Mouse (Mus musculus) hindbrain, embryonic 16.5 days (tissue): ENCODE measurements at regions not wholly inside any gene's neighbourhood (a gene's known extent, or its start where the extent isn't known, plus 50 kb on each side); places are given as distances from the start of the nearest gene placed in this dataset.

Experiments
- ATAC-seq: fragments of 200-750 bp; cut with Nextera tagmentation; 2 replicates; pipeline ENCODE4 v1.8.0; 2017; ENCODE audit warnings: moderate TSS enrichment, moderate library complexity
- H3K27ac ChIP-seq: fragments of 300-500 bp; sonication (generic); 2 replicates; pipeline ENCODE4 v1.5.1; 2014; ENCODE audit warnings: low read depth, mild to moderate bottlenecking, control low read depth, low read length, moderate library complexity
- H3K27me3 ChIP-seq: fragments of 300-500 bp; sonication (generic); replicated peaks from 2 replicates; pipeline ENCODE4 v1.6.1; 2014; ENCODE audit warnings: low read length; ENCODE audit not compliant: control insufficient read depth, insufficient read depth
- H3K36me3 ChIP-seq: fragments of 300-500 bp; sonication (generic); 2 replicates; pipeline ENCODE4 v1.6.1; 2014; ENCODE audit warnings: mild to moderate bottlenecking, low read length, moderate library complexity, mixed read lengths; ENCODE audit not compliant: control insufficient read depth, insufficient read depth
- H3K4me1 ChIP-seq: fragments of 300-500 bp; sonication (generic); 2 replicates; pipeline ENCODE4 v1.6.1; 2014; ENCODE audit warnings: low read depth, low read length; ENCODE audit not compliant: control insufficient read depth, insufficient read depth
- H3K4me2 ChIP-seq: fragments of 300-500 bp; sonication (generic); 2 replicates; pipeline ENCODE4 v1.6.1; 2014; ENCODE audit warnings: mild to moderate bottlenecking, low read length, control low read depth, moderate library complexity
- H3K4me3 ChIP-seq: fragments of 300-500 bp; sonication (generic); 2 replicates; pipeline ENCODE4 v1.5.1; 2014; ENCODE audit warnings: mild to moderate bottlenecking, low read length, control low read depth, moderate library complexity
- H3K9ac ChIP-seq: fragments of 300-500 bp; sonication (generic); 2 replicates; pipeline ENCODE4 v1.6.1; 2014; ENCODE audit warnings: low read depth, mild to moderate bottlenecking, control low read depth, low read length, moderate library complexity
- H3K9me3 ChIP-seq: fragments of 300-500 bp; sonication (generic); 2 replicates; pipeline ENCODE4 v1.6.1; 2014; ENCODE audit warnings: mild to moderate bottlenecking, low read length, moderate library complexity; ENCODE audit not compliant: control insufficient read depth
- WGBS: fragments of 180-500 bp; shearing (Covaris S2); extraction: QIAGEN DNeasy Blood & Tissue Kit; methylation state at CpG from one replicate; pipeline ENCODE4 v1.1.7; 2014; 5-methylcytosine and 5-hydroxymethylcytosine counted together

GRCm38 (mm10) chr15:59734376-59734775 is 282.0 kb downstream of the 4933412E24Rik start:
- Histone ChIP-seq H3K4me2 (no peak overlapping the region), H3K27ac (no peak overlapping the region), H3K4me1 (no peaks in the 10 kb centered on the region), H3K36me3 (no peaks in the 10 kb centered on the region), H3K4me3 (no peak overlapping the region), H3K9me3 (no peaks in the 10 kb centered on the region), H3K27me3 (no peaks in the 10 kb centered on the region), H3K9ac (no peak overlapping the region)
- 56% methylated on average over 1 of the region's 1 CpGs for WGBS
- ATAC-seq: no peak

- Histone ChIP-seq H3K4me3 (no peak overlapping the region), H3K27me3 (no peaks in the 10 kb centered on the region), H3K4me1 (no peaks in the 10 kb centered on the region), H3K36me3 (no peaks in the 10 kb centered on the region), H3K27ac (no peak overlapping the region), H3K9ac (no peak overlapping the region), H3K9me3 (no peaks in the 10 kb centered on the region), H3K4me2 (no peak overlapping the region)
- WGBS: 82% methylated on average over 3 of the region's 3 CpGs
- no peak for ATAC-seq
These were observed 282.5 kb downstream of the 4933412E24Rik start for GRCm38 (mm10) chr15:59733932-59734331.

GRCm38 (mm10) chr15:59733031-59733810 is 283.2 kb downstream of the 4933412E24Rik start:
- H3K4me1 ChIP-seq: no peaks in the 10 kb centered on the region
- H3K9ac ChIP-seq: no peak overlapping the region
- H3K27ac ChIP-seq: no peak overlapping the region
- H3K4me2 ChIP-seq: no peak overlapping the region
- ATAC-seq: no peak
- no peaks in the 10 kb centered on the region for H3K36me3 ChIP-seq
- H3K27me3 ChIP-seq: no peaks in the 10 kb centered on the region
- no peaks in the 10 kb centered on the region for H3K9me3 ChIP-seq
- 77% methylated on average over 12 of the region's 12 CpGs for WGBS
- H3K4me3 ChIP-seq: no peak overlapping the region

- Histone ChIP-seq H3K27ac (no peak overlapping the region), H3K27me3 (no peaks in the 10 kb centered on the region), H3K9ac (no peak overlapping the region), H3K4me3 (no peak overlapping the region), H3K36me3 (no peaks in the 10 kb centered on the region), H3K9me3 (no peaks in the 10 kb centered on the region), H3K4me1 (no peaks in the 10 kb centered on the region), H3K4me2 (no peak overlapping the region)
- 84% methylated on average over 8 of the region's 8 CpGs for WGBS
- ATAC-seq: no peak
These were observed 285.3 kb downstream of the 4933412E24Rik start for GRCm38 (mm10) chr15:59731129-59731528.

GRCm38 (mm10) chr15:59728817-59729560 is 287.4 kb downstream of the 4933412E24Rik start:
- WGBS: 81% methylated on average over 11 of the region's 11 CpGs
- no peak overlapping the region for H3K4me3 ChIP-seq
- no peaks in the 10 kb centered on the region for H3K9me3 ChIP-seq
- no peaks in the 10 kb centered on the region for H3K36me3 ChIP-seq
- no peaks in the 10 kb centered on the region for H3K27me3 ChIP-seq
- H3K9ac ChIP-seq: no peak overlapping the region
- ATAC-seq: no peak
- no peak overlapping the region for H3K27ac ChIP-seq
- no peaks in the 10 kb centered on the region for H3K4me1 ChIP-seq
- no peak overlapping the region for H3K4me2 ChIP-seq

- H3K27ac ChIP-seq: no peak overlapping the region
- H3K9ac ChIP-seq: no peak overlapping the region
- no peaks in the 10 kb centered on the region for H3K36me3 ChIP-seq
- no peak overlapping the region for H3K4me3 ChIP-seq
- WGBS: 77% methylated on average over 8 of the region's 8 CpGs
- no peaks in the 10 kb centered on the region for H3K4me1 ChIP-seq
- H3K4me2 ChIP-seq: no peak overlapping the region
- H3K27me3 ChIP-seq: no peaks in the 10 kb centered on the region
- H3K9me3 ChIP-seq: no peaks in the 10 kb centered on the region
- 0 out of 2 replicates have a peak, but pooled peaks have one; percentile 17 for ATAC-seq
These were observed 288.2 kb downstream of the 4933412E24Rik start for GRCm38 (mm10) chr15:59728131-59728601.

- Histone ChIP-seq H3K9me3 (no peaks in the 10 kb centered on the region), H3K4me1 (no peaks in the 10 kb centered on the region), H3K27ac (no peak overlapping the region), H3K4me2 (no peak overlapping the region), H3K9ac (no peak overlapping the region), H3K4me3 (no peak overlapping the region), H3K36me3 (no peaks in the 10 kb centered on the region), H3K27me3 (no peaks in the 10 kb centered on the region)
- 87% methylated on average over 4 of the region's 4 CpGs for WGBS
- ATAC-seq: no peak
These were observed 290.5 kb downstream of the 4933412E24Rik start for GRCm38 (mm10) chr15:59725881-59726280.

- Histone ChIP-seq H3K27me3 (no peaks in the 10 kb centered on the region), H3K4me1 (no peaks in the 10 kb centered on the region), H3K4me3 (no peak overlapping the region), H3K4me2 (no peak overlapping the region), H3K36me3 (no peaks in the 10 kb centered on the region), H3K9ac (no peak overlapping the region), H3K9me3 (no peaks in the 10 kb centered on the region), H3K27ac (no peak overlapping the region)
- 90% methylated on average over 2 of the region's 2 CpGs for WGBS
- no peak for ATAC-seq
These were observed 293.6 kb downstream of the 4933412E24Rik start for GRCm38 (mm10) chr15:59722661-59723413.

GRCm38 (mm10) chr15:59721420-59721819 is 295.0 kb downstream of the 4933412E24Rik start:
- H3K9me3 ChIP-seq: no peaks in the 10 kb centered on the region
- no peaks in the 10 kb centered on the region for H3K27me3 ChIP-seq
- 82% methylated on average over 4 of the region's 4 CpGs for WGBS
- no peaks in the 10 kb centered on the region for H3K4me1 ChIP-seq
- H3K4me2 ChIP-seq: no peak overlapping the region
- H3K36me3 ChIP-seq: no peaks in the 10 kb centered on the region
- H3K9ac ChIP-seq: no peak overlapping the region
- no peak overlapping the region for H3K4me3 ChIP-seq
- no peak for ATAC-seq
- no peak overlapping the region for H3K27ac ChIP-seq
